Mouse (Mus musculus): ENCODE results near the gene Rasal2.
A peak's percentile ranks its signal among the peaks of the same experiment; 100 is the strongest.

DNA sequence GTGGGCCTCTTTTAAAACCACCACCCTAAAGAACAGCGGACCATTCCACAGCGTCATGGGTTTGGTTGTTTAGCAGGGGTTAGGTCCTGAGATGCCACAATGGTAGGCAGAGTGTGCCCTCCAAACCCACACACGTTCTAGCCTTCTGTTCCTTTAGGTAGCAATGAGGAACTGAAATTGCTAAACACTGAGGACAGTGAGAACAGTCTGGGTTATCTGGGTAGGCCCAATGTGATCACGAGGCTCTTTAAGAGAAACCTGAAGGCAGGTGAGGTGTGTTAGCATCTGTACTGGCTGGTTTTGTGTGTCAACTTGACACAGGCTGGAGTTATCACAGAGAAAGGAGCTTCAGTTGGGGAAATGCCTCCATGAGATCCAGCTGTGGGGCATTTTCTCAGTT lies 316.9 kb downstream of the Rasal2 start:
- TF ChIP-seq CTCF (IDR thresholded peaks at IDR 0.05 in 2 of 3, conservative IDR thresholded peaks at IDR 0.05 in 1 of 3; ENCODE audit: control insufficient read depth in 1 of 3, insufficient read depth in 1 of 3, low read depth in 2 of 3, low read length in 3 of 3, poor library complexity in 1 of 3, severe bottlenecking in 1 of 3) = no peak
- 0 out of 2 replicates have a peak, but pooled peaks have one; percentile 33 for TF ChIP-seq TBP (IDR thresholded peaks at IDR 0.05; ENCODE audit: low read depth, low read length)

Data from MEL (cell line).